Mouse (Mus musculus) myocyte (in vitro differentiated cells): ENCODE measurements around the gene Wdr44.

Experiments
- MYOD1 ChIP-seq, 3 experiments: IDR thresholded peaks; one replicate each; pipeline ENCODE4 v1.6.1; 2011; ENCODE audit warnings: control low read depth in 2 of 3, low read depth in 2 of 3, mild to moderate bottlenecking in 2 of 3, moderate library complexity in 1 of 3; ENCODE audit not compliant: insufficient read length in 2 of 3, control insufficient read depth in 1 of 3
- POLR2A ChIP-seq: IDR thresholded peaks from one replicate; pipeline ENCODE4 v1.6.1; 2011; ENCODE audit warnings: low read depth, mild to moderate bottlenecking, control low read depth, moderate library complexity; ENCODE audit not compliant: insufficient read length

GRCm38 (mm10) chrX:23717247-23717646 is 24.4 kb downstream of the Wdr44 start:
- TF ChIP-seq MYOD1 (IDR thresholded peaks at IDR 0.05; ENCODE audit: control insufficient read depth in 1 of 3, insufficient read length in 2 of 3, low read depth in 2 of 3): no peak
- TF ChIP-seq POLR2A: no peak
